Mouse (Mus musculus) cerebellum, postnatal 25 days (tissue): Measurements from ENCODE around the gene Hspa2.
"Not testable (repeated sequence)": the region's sequence is repeated elsewhere in the genome, so short reads cannot be mapped to it uniquely, and the experiment has no call there.

Source experiments
- DNase-seq, 2 experiments: peaks; one replicate each; pipeline ENCODE4 v3.0.0; 2021; ENCODE audit warnings: mixed read lengths in 2 of 2

Gene Hspa2

DNA sequence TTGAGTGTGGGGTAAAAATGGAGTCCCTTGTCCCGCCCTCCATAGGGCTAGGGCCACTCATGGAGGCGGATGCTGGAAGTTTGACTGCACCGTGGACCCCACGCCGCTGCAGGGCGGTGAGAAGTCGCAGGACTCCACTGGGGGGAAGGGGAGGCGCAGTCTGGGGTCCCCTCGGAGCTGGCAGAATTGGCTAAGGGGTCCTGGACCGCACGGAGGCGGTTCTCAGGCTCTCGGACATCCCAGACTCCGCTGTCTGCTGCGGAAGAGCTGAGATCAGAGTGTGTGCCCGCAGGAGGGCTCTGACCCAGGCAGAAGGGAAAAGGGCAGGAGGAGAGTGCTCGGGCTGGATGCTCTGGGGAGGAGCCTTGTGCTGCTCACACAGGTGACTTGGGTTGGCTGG is 31.1 kb downstream of the Hspa2 start:
- peak in 1 of 2 experiments; percentile 8 for DNase-seq

DNA sequence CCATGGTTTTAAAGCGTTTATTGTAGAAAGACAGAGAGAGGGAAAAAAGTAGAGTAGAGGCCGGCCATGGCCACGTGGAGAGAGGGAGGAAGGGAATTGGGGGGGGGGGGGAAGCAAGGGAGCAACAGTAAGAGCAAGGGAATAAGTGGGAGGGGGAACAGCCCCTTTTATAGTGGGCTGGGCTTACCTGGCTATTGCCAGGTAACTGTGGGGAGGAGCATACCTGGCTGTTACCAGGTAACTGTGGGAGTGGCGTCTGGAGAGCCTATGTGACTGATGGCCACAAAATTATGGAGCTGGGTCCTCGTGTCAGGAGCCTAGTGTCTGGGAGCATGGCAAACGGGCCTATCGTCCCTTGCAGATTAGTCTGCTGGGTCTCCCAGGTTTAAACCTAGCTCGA is 31.6 kb downstream of the Hspa2 start:
- no peak for DNase-seq

DNA sequence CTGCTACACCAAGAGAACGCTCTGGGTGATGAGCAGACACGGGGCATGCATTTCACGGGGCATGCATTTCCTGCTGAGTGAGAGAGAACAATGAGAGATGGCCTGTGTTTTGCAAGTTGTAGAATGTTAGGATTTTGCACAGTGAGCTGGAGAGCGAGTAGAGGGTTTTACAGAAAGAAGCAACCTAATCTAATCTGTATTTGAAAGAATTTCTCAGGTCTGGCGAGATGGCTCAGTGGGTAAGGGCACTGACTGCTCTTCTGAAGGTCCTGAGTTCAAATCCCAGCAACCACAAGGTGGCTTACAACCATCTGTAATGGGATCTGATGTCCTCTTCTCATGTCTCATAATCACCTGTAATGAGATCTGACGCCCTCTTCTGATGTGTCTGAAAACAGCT is 39.5 kb downstream of the Hspa2 start:
- not testable (repeated sequence) for DNase-seq

DNA sequence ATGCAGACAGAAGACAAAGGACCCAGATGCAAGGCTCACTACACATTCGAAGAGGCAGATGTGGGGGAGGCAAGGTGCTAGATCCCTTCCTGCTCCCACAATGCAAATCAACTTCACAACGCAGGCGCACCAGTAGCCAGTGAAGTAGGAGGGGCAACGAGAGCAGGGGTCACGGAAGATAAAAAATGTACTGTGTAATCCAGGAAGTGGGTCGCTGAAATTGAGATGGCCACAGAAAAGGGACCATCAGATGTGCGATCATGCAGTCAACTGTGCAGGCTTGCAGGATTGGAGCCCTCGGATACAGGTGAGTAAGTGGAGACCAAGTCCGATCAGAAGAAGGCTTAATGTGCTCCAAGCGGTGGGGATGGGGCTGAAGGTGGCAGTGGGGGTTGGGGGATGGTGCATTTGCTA is 40.4 kb downstream of the Hspa2 start:
- no peak for DNase-seq

DNA sequence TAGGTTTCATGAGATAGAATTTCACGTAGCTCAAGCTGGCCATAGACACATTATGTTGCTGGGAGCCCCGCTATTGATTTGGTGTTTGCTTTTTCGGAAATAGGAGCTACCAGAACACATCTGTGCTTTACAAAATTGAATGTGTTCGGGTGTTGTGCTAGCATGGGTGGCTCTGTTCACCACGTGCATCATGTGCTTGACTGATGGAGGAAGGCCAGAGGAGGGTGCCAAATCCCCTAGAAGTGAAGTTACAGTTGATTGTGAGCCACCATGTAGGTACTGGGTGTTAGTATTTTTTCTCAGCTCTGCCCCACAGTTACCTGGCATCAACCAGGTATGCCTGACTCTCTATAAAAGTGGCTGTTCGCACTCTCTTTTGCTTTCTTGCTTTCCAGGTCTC is 40.9 kb downstream of the Hspa2 start:
- DNase-seq = no peak

DNA sequence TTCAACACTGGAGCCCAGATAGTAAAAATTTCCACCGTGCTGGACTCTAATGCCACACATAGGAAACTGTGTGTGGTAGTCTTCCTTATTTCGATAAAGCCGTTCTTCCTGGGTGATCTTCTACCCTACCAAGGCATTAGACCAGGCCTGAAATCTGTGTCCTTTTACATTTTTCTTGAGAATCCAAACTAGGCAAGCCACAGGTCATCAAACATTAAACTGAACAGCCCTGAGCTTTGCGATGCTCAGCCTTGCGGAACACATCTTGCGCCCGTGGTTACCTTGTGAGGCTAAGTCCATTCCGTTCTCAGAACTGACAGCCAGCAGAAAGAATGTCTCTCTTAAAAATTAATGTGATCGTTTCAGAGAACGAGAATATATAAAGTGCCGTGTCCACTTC is 42.2 kb downstream of the Hspa2 start:
- DNase-seq = no peak

DNA sequence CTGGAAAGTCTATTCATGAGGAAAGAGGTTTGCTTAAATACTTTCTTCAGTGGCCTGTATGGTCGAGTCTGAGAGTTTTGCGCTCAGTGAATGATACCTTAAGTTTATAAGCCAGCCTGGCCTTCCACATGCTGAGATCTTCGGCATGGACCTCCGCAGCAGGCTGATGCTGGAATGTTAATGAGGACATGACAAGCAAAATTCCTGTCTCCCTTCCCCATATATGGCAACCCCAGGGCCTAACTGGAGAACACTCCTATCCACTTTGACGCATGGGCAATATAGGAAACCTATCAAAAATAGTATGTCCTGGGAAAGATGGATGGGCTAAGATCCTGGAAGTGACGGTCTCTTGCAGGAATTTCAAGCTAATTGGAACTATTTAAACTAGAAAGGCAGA is 44.2 kb downstream of the Hspa2 start:
- no peak for DNase-seq

DNA sequence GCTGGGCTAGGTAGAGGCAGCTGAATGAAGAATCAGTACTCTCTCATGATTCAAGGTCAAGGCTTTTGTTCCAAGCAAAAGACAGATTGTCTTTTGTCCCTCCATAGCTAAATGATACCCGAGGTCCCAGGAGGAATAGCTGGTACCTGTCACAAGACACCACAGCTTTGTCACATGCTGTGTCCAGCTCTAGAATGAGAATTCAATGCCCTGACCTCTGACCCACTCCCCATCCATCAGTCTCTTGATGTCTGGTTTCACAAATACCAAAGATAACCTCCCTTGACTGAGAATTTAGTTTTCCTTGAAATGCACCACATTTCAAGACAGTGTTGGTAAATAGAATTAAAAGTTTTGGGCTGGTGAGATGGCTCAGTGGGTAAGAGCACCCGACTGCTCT is 48.2 kb downstream of the Hspa2 start:
- DNase-seq = no peak
